Mouse (Mus musculus): ENCODE data around the gene Nek7. TPM values are rescaled to one million over a fixed set of nuclear protein-coding genes. Genes with fewer than 3 reads are reported as not detected.

Gene Nek7
- total and polyA plus RNA-seq, 3 experiments: 17.3 to 79.7 (median 69.9) TPM

DNA sequence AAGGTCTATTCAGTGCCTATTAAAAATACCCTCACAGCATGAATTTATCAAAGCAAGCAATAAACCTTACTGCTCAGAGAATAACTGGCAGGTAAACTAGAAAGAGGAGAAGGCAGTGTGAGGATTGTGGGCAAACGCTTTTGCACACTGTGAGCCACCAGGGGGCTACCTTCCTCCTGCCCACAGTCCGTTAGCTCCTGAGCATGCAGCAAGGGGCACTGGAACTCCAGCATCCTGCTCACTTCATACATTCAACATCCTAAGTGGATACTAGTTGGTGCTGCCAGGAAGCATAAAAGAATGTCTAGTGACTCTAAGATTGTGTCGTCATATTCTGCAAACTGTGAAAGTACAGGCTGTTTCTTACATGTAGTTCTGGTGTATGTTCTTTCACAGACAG, 61.6 kb downstream of the Nek7 start:
- DNase-seq: no peak
- 67% methylated on average over 3 of the region's 3 CpGs for WGBS

DNA sequence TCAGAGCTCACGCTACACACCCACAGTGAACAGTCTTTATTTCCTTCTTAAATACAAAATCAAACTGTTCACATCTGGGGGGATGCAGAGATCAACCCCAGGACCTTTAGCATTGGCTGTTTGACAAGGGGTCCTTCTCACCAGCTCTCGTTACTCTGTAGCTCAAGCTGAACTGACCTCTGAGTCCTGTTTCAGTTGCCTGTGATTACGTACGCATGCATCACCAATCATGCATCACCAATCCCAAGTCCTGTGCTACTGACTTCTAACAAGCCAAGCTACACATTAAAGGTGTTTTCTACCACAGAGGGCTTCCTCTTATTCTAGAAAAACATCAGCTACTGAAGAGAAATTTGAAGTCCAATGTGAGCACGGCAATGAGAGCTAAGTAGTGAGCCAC, 65.0 kb downstream of the Nek7 start:
- H3K36me3 ChIP-seq (ENCODE audit: control insufficient read depth, insufficient read depth, low read length): no peaks in the 10 kb centered on the region; the same call in 1 of the 2 replicates
- TF ChIP-seq EP300 (IDR thresholded peaks at IDR 0.05; ENCODE audit: insufficient read depth, low read depth, low read length) (no peak), POLR2A (IDR thresholded peaks at IDR 0.05; ENCODE audit: insufficient read depth, low read depth, low read length) (no peak), CTCF (IDR thresholded peaks at IDR 0.05) (no peak)
- H3K4me3 ChIP-seq: no peak overlapping the region
- intact Hi-C loops (cut with DNase I): loop anchor here (5.0 kb wide), 2 partner anchors 197 to 228 kb away; no protein-coding TSS in a partner anchor
- H3K27ac ChIP-seq: no peak overlapping the region
- peaks cover 4% of the 10 kb centered on the region; the same call in 1 of the 2 replicates for H3K79me2 ChIP-seq (replicated peaks; ENCODE audit: control insufficient read depth, insufficient read depth, low read length)
- no peaks in the 10 kb centered on the region for H3K27me3 ChIP-seq (ENCODE audit: control insufficient read depth, insufficient read depth, low read length)
- DNase-seq: no peak
- peaks cover 7% of the 10 kb centered on the region for H3K4me1 ChIP-seq (ENCODE audit: control insufficient read depth, insufficient read depth, low read length)
- 98% methylated on average over 5 of the region's 5 CpGs for WGBS
- H3K9ac ChIP-seq (ENCODE audit: low read depth, low read length): no peak overlapping the region

More for the DNA sequence above, 61.6 kb downstream of the Nek7 start:
- Histone ChIP-seq H3K4me1 (ENCODE audit: control insufficient read depth, insufficient read depth, low read length) (peaks cover 2% of the 10 kb centered on the region; the same call in 1 of the 2 replicates), H3K27me3 (ENCODE audit: control insufficient read depth, insufficient read depth, low read length) (no peaks in the 10 kb centered on the region), H3K27ac (no peak overlapping the region), H3K9ac (ENCODE audit: low read depth, low read length) (no peak overlapping the region), H3K36me3 (ENCODE audit: control insufficient read depth, insufficient read depth, low read length) (no peaks in the 10 kb centered on the region), H3K79me2 (replicated peaks; ENCODE audit: control insufficient read depth, insufficient read depth, low read length) (peaks cover 6% of the 10 kb centered on the region; the same call in 1 of the 2 replicates), H3K4me3 (no peak overlapping the region)
- intact Hi-C loops (cut with DNase I): loop anchor here (2.0 to 5.0 kb wide), 3 partner anchors 78 to 231 kb away; no protein-coding TSS in a partner anchor
- TF ChIP-seq POLR2A (IDR thresholded peaks at IDR 0.05; ENCODE audit: insufficient read depth, low read depth, low read length) (no peak), CTCF (IDR thresholded peaks at IDR 0.05) (peak; percentile 70), EP300 (IDR thresholded peaks at IDR 0.05; ENCODE audit: insufficient read depth, low read depth, low read length) (no peak)

GRCm38 (mm10) chr1:138550184-138550583, 69.8 kb downstream of the Nek7 start:
- intact Hi-C loops (cut with DNase I): no loop called here
- H3K4me3 ChIP-seq: no peak overlapping the region; the same call in 1 of the 2 replicates
- no peaks in the 10 kb centered on the region for H3K27me3 ChIP-seq (ENCODE audit: control insufficient read depth, insufficient read depth, low read length)
- 0 out of 2 replicates have a peak, but pooled peaks have one; percentile 8 for TF ChIP-seq EP300 (IDR thresholded peaks at IDR 0.05; ENCODE audit: insufficient read depth, low read depth, low read length)
- peak; percentile 11; the same call in 1 of the 2 replicates for TF ChIP-seq CTCF (IDR thresholded peaks at IDR 0.05)
- TF ChIP-seq POLR2A (IDR thresholded peaks at IDR 0.05; ENCODE audit: insufficient read depth, low read depth, low read length): no peak
- 0 out of 2 replicates have a peak, but pooled peaks cover 4% of the 10 kb centered on the region for H3K79me2 ChIP-seq (replicated peaks; ENCODE audit: control insufficient read depth, insufficient read depth, low read length)
- H3K4me1 ChIP-seq (ENCODE audit: control insufficient read depth, insufficient read depth, low read length): peaks cover 10% of the 10 kb centered on the region
- 14% methylated on average over 6 of the region's 6 CpGs for whole genome bisulfite sequencing
- no peaks in the 10 kb centered on the region; the same call in 1 of the 2 replicates for H3K36me3 ChIP-seq (ENCODE audit: control insufficient read depth, insufficient read depth, low read length)
- H3K9ac ChIP-seq (ENCODE audit: low read depth, low read length): no peak overlapping the region
- DNase-seq: peak; percentile 66 to 71
- H3K27ac ChIP-seq: peak overlapping the region; percentile 57

DNA sequence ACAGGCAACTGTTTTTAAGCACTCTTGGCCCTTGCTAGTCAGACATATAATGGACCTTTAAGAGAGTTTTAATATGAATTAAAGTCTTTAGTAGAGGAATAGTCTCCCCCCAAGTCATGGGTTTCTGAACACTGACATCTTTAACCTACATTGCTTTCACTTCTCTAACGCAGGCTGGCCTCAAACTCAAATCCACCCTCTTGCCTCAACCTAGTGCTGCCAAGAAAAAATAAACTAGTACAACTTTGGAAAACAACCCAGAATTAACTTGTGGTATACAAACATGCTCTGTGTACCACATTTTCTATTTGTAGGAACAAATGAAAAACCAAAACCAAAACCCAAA, 77.8 kb downstream of the Nek7 start:
- TF ChIP-seq EP300 (IDR thresholded peaks at IDR 0.05; ENCODE audit: insufficient read depth, low read depth, low read length) (no peak), CTCF (IDR thresholded peaks at IDR 0.05) (no peak), POLR2A (IDR thresholded peaks at IDR 0.05; ENCODE audit: insufficient read depth, low read depth, low read length) (no peak)
- H3K9ac ChIP-seq (ENCODE audit: low read depth, low read length): no peak overlapping the region
- H3K36me3 ChIP-seq (ENCODE audit: control insufficient read depth, insufficient read depth, low read length): no peaks in the 10 kb centered on the region; the same call in none of the 2 replicates
- no peak overlapping the region for H3K4me3 ChIP-seq
- no peak for DNase-seq
- 60% methylated on average over 1 of the region's 1 CpGs for WGBS
- H3K27ac ChIP-seq: no peak overlapping the region
- H3K27me3 ChIP-seq (ENCODE audit: control insufficient read depth, insufficient read depth, low read length): no peaks in the 10 kb centered on the region
- intact Hi-C loops (cut with DNase I): no loop called here
- H3K79me2 ChIP-seq (replicated peaks; ENCODE audit: control insufficient read depth, insufficient read depth, low read length): peaks cover 2% of the 10 kb centered on the region; the same call in 1 of the 2 replicates
- H3K4me1 ChIP-seq (ENCODE audit: control insufficient read depth, insufficient read depth, low read length): peaks cover 4% of the 10 kb centered on the region

GRCm38 (mm10) chr1:138541495-138542169, 78.3 kb downstream of the Nek7 start:
- peak in 1 of 2 experiments; percentile 11 for DNase-seq
- intact Hi-C loops (cut with DNase I): no loop called here
- Histone ChIP-seq H3K36me3 (ENCODE audit: control insufficient read depth, insufficient read depth, low read length) (no peaks in the 10 kb centered on the region; the same call in none of the 2 replicates), H3K4me3 (no peak overlapping the region), H3K79me2 (replicated peaks; ENCODE audit: control insufficient read depth, insufficient read depth, low read length) (peaks cover 2% of the 10 kb centered on the region; the same call in 1 of the 2 replicates), H3K27ac (no peak overlapping the region), H3K9ac (ENCODE audit: low read depth, low read length) (no peak overlapping the region), H3K27me3 (ENCODE audit: control insufficient read depth, insufficient read depth, low read length) (no peaks in the 10 kb centered on the region), H3K4me1 (ENCODE audit: control insufficient read depth, insufficient read depth, low read length) (peaks cover 4% of the 10 kb centered on the region)
- WGBS: 54% methylated on average over 8 of the region's 8 CpGs
- TF ChIP-seq EP300 (IDR thresholded peaks at IDR 0.05; ENCODE audit: insufficient read depth, low read depth, low read length) (no peak), POLR2A (IDR thresholded peaks at IDR 0.05; ENCODE audit: insufficient read depth, low read depth, low read length) (no peak), CTCF (IDR thresholded peaks at IDR 0.05) (no peak)

GRCm38 (mm10) chr1:138539713-138540112, 80.2 kb downstream of the Nek7 start:
- WGBS: 95% methylated on average over 1 of the region's 1 CpGs
- no peak overlapping the region for H3K27ac ChIP-seq
- peaks cover 4% of the 10 kb centered on the region for H3K4me1 ChIP-seq (ENCODE audit: control insufficient read depth, insufficient read depth, low read length)
- no peaks in the 10 kb centered on the region; the same call in none of the 2 replicates for H3K36me3 ChIP-seq (ENCODE audit: control insufficient read depth, insufficient read depth, low read length)
- H3K79me2 ChIP-seq (replicated peaks; ENCODE audit: control insufficient read depth, insufficient read depth, low read length): peaks cover 2% of the 10 kb centered on the region; the same call in 1 of the 2 replicates
- H3K4me3 ChIP-seq: no peak overlapping the region
- intact Hi-C loops (cut with DNase I): no loop called here
- TF ChIP-seq EP300 (IDR thresholded peaks at IDR 0.05; ENCODE audit: insufficient read depth, low read depth, low read length) (no peak), CTCF (IDR thresholded peaks at IDR 0.05) (no peak), POLR2A (IDR thresholded peaks at IDR 0.05; ENCODE audit: insufficient read depth, low read depth, low read length) (no peak)
- DNase-seq: no peak
- H3K27me3 ChIP-seq (ENCODE audit: control insufficient read depth, insufficient read depth, low read length): no peaks in the 10 kb centered on the region
- H3K9ac ChIP-seq (ENCODE audit: low read depth, low read length): no peak overlapping the region

All from heart, adult 2 months (tissue).